Mouse (Mus musculus) lung, embryonic 15.5 days (tissue): ENCODE measurements at regions not wholly inside any gene's neighbourhood (a gene's known extent, or its start where the extent isn't known, plus 50 kb on each side); places are given as distances from the start of the nearest gene placed in this dataset.

Experiments used
- ATAC-seq: fragments of 200-750 bp; cut with Nextera tagmentation; 2 replicates; pipeline ENCODE4 v1.8.0; 2017; ENCODE audit warnings: moderate number of reproducible peaks, borderline replicate concordance; ENCODE audit not compliant: low FRiP score, low TSS enrichment; ENCODE audit errors: extremely low read depth
- H3K27ac ChIP-seq: fragments of 300-500 bp; sonication (generic); 2 replicates; pipeline ENCODE4 v1.5.1; 2015; ENCODE audit warnings: moderate library complexity, mild to moderate bottlenecking, inconsistent platforms
- H3K27me3 ChIP-seq: fragments of 300-500 bp; sonication (generic); 2 replicates; pipeline ENCODE4 v1.6.1; 2015; ENCODE audit warnings: inconsistent platforms
- H3K36me3 ChIP-seq: fragments of 300-500 bp; sonication (generic); 2 replicates; pipeline ENCODE4 v1.6.1; 2015; ENCODE audit warnings: inconsistent platforms
- H3K4me1 ChIP-seq: fragments of 300-500 bp; sonication (generic); 2 replicates; pipeline ENCODE4 v1.6.1; 2015; ENCODE audit warnings: inconsistent platforms
- H3K4me2 ChIP-seq: fragments of 300-500 bp; sonication (generic); 2 replicates; pipeline ENCODE4 v1.6.1; 2015; ENCODE audit warnings: inconsistent platforms, mild to moderate bottlenecking, moderate library complexity
- H3K4me3 ChIP-seq: fragments of 300-500 bp; sonication (generic); 2 replicates; pipeline ENCODE4 v1.5.1; 2015; ENCODE audit warnings: mild to moderate bottlenecking, inconsistent platforms
- H3K9ac ChIP-seq: fragments of 300-500 bp; sonication (generic); 2 replicates; pipeline ENCODE4 v1.6.1; 2015; ENCODE audit warnings: inconsistent platforms
- H3K9me3 ChIP-seq: fragments of 300-500 bp; sonication (generic); 2 replicates; pipeline ENCODE4 v1.6.1; 2016; ENCODE audit warnings: inconsistent platforms
- WGBS: fragments of 180-500 bp; shearing (Covaris S2); methylation state at CpG from one replicate; pipeline ENCODE4 v1.1.7; 2015; 5-methylcytosine and 5-hydroxymethylcytosine counted together

GRCm38 (mm10) chr6:103201605-103202004, 308.8 kb upstream of the Chl1 start:
- WGBS: 17% methylated on average over 1 of the region's 1 CpGs
- H3K4me1 ChIP-seq: no peaks in the 10 kb centered on the region
- ATAC-seq: no peak

GRCm38 (mm10) chr6:103209202-103209601, 301.2 kb upstream of the Chl1 start:
- Histone ChIP-seq H3K36me3 (no peaks in the 10 kb centered on the region), H3K9me3 (no peaks in the 10 kb centered on the region), H3K4me2 (no peak overlapping the region), H3K4me1 (no peaks in the 10 kb centered on the region), H3K27me3 (no peaks in the 10 kb centered on the region), H3K27ac (no peak overlapping the region), H3K9ac (no peak overlapping the region), H3K4me3 (no peak overlapping the region)
- no peak for ATAC-seq

More at GRCm38 (mm10) chr6:103201605-103202004, 308.8 kb upstream of the Chl1 start:
- Histone ChIP-seq H3K27ac (no peak overlapping the region), H3K4me2 (no peak overlapping the region), H3K4me3 (no peak overlapping the region), H3K9me3 (no peaks in the 10 kb centered on the region), H3K9ac (no peak overlapping the region), H3K27me3 (no peaks in the 10 kb centered on the region), H3K36me3 (no peaks in the 10 kb centered on the region)

GRCm38 (mm10) chr6:103213160-103213559, 297.2 kb upstream of the Chl1 start:
- no peak overlapping the region for H3K4me2 ChIP-seq
- WGBS: 26% methylated on average over 6 of the region's 6 CpGs
- ATAC-seq: peak; percentile 62; the same call in 1 of the 2 replicates

GRCm38 (mm10) chr6:103236896-103237295, 273.5 kb upstream of the Chl1 start:
- Histone ChIP-seq H3K4me3 (no peak overlapping the region), H3K4me2 (no peak overlapping the region), H3K4me1 (no peaks in the 10 kb centered on the region), H3K27ac (no peak overlapping the region), H3K9ac (no peak overlapping the region), H3K9me3 (no peaks in the 10 kb centered on the region), H3K36me3 (no peaks in the 10 kb centered on the region), H3K27me3 (no peaks in the 10 kb centered on the region)
- no peak for ATAC-seq

More at GRCm38 (mm10) chr6:103213160-103213559, 297.2 kb upstream of the Chl1 start:
- Histone ChIP-seq H3K9ac (no peak overlapping the region), H3K4me1 (no peaks in the 10 kb centered on the region), H3K36me3 (no peaks in the 10 kb centered on the region), H3K4me3 (no peak overlapping the region), H3K9me3 (no peaks in the 10 kb centered on the region), H3K27me3 (no peaks in the 10 kb centered on the region), H3K27ac (no peak overlapping the region)

- Histone ChIP-seq H3K36me3 (no peaks in the 10 kb centered on the region), H3K27me3 (no peaks in the 10 kb centered on the region), H3K27ac (no peak overlapping the region), H3K4me3 (no peak overlapping the region), H3K9ac (no peak overlapping the region), H3K4me2 (no peak overlapping the region), H3K4me1 (no peaks in the 10 kb centered on the region), H3K9me3 (no peaks in the 10 kb centered on the region)
- ATAC-seq: no peak
- 76% methylated on average over 5 of the region's 5 CpGs for WGBS
These were observed 241.4 kb upstream of the Chl1 start for GRCm38 (mm10) chr6:103268984-103269383.

- Histone ChIP-seq H3K4me2 (no peak overlapping the region), H3K27ac (no peak overlapping the region), H3K9me3 (no peaks in the 10 kb centered on the region), H3K4me1 (no peaks in the 10 kb centered on the region), H3K4me3 (no peak overlapping the region), H3K27me3 (no peaks in the 10 kb centered on the region), H3K36me3 (no peaks in the 10 kb centered on the region), H3K9ac (no peak overlapping the region)
- WGBS: 65% methylated on average over 3 of the region's 3 CpGs
- no peak for ATAC-seq
These were observed 238.2 kb upstream of the Chl1 start for GRCm38 (mm10) chr6:103272216-103272615.

GRCm38 (mm10) chr6:103275071-103275470, 235.3 kb upstream of the Chl1 start:
- 58% methylated on average over 4 of the region's 4 CpGs for WGBS
- H3K4me1 ChIP-seq: no peaks in the 10 kb centered on the region
- ATAC-seq: no peak

GRCm38 (mm10) chr6:103275476-103275875, 234.9 kb upstream of the Chl1 start:
- no peak overlapping the region for H3K4me3 ChIP-seq
- H3K27ac ChIP-seq: no peak overlapping the region
- no peaks in the 10 kb centered on the region for H3K36me3 ChIP-seq
- H3K9me3 ChIP-seq: no peaks in the 10 kb centered on the region
- no peaks in the 10 kb centered on the region for H3K27me3 ChIP-seq
- no peak for ATAC-seq
- H3K4me2 ChIP-seq: no peak overlapping the region
- no peak overlapping the region for H3K9ac ChIP-seq
- no peaks in the 10 kb centered on the region for H3K4me1 ChIP-seq
- WGBS: 26% methylated on average over 2 of the region's 2 CpGs

More at GRCm38 (mm10) chr6:103275071-103275470, 235.3 kb upstream of the Chl1 start:
- H3K27ac ChIP-seq: no peak overlapping the region
- no peaks in the 10 kb centered on the region for H3K27me3 ChIP-seq
- no peak overlapping the region for H3K9ac ChIP-seq
- no peaks in the 10 kb centered on the region for H3K9me3 ChIP-seq
- H3K36me3 ChIP-seq: no peaks in the 10 kb centered on the region
- H3K4me3 ChIP-seq: no peak overlapping the region
- H3K4me2 ChIP-seq: no peak overlapping the region

GRCm38 (mm10) chr6:103296015-103296414, 214.4 kb upstream of the Chl1 start:
- no peak overlapping the region for H3K4me2 ChIP-seq
- H3K9me3 ChIP-seq: no peaks in the 10 kb centered on the region
- 88% methylated on average over 6 of the region's 6 CpGs for WGBS

GRCm38 (mm10) chr6:103306420-103307249, 203.8 kb upstream of the Chl1 start:
- Histone ChIP-seq H3K36me3 (no peaks in the 10 kb centered on the region), H3K27ac (no peak overlapping the region), H3K4me1 (no peaks in the 10 kb centered on the region), H3K9me3 (no peaks in the 10 kb centered on the region), H3K27me3 (no peaks in the 10 kb centered on the region), H3K9ac (no peak overlapping the region), H3K4me3 (no peak overlapping the region), H3K4me2 (no peak overlapping the region)
- 43% methylated on average over 8 of the region's 8 CpGs for WGBS
- ATAC-seq: no peak

More at GRCm38 (mm10) chr6:103296015-103296414, 214.4 kb upstream of the Chl1 start:
- Histone ChIP-seq H3K4me1 (no peaks in the 10 kb centered on the region), H3K27me3 (no peaks in the 10 kb centered on the region), H3K9ac (no peak overlapping the region), H3K36me3 (no peaks in the 10 kb centered on the region), H3K4me3 (no peak overlapping the region), H3K27ac (no peak overlapping the region)
- ATAC-seq: no peak

- Histone ChIP-seq H3K9ac (no peak overlapping the region), H3K27me3 (no peaks in the 10 kb centered on the region), H3K4me2 (no peak overlapping the region), H3K4me1 (no peaks in the 10 kb centered on the region), H3K27ac (no peak overlapping the region), H3K36me3 (no peaks in the 10 kb centered on the region), H3K4me3 (no peak overlapping the region), H3K9me3 (no peaks in the 10 kb centered on the region)
- WGBS: 19% methylated on average over 3 of the region's 3 CpGs
- ATAC-seq: no peak
These were observed 203.2 kb upstream of the Chl1 start for GRCm38 (mm10) chr6:103307250-103307580.

GRCm38 (mm10) chr6:103312149-103312548, 198.2 kb upstream of the Chl1 start:
- Histone ChIP-seq H3K27me3 (no peaks in the 10 kb centered on the region), H3K27ac (no peak overlapping the region), H3K4me1 (no peaks in the 10 kb centered on the region), H3K4me2 (no peak overlapping the region), H3K9ac (no peak overlapping the region), H3K4me3 (no peak overlapping the region), H3K9me3 (no peaks in the 10 kb centered on the region), H3K36me3 (no peaks in the 10 kb centered on the region)
- 66% methylated on average over 6 of the region's 6 CpGs for whole genome bisulfite sequencing
- ATAC-seq: no peak
